Mouse (Mus musculus): Measurements from ENCODE around the gene Lmln. TPM values are rescaled to one million over a fixed set of nuclear protein-coding genes. Genes with fewer than 3 reads are reported as not detected.
A peak's percentile ranks its signal among the peaks of the same experiment; 100 is the strongest.
"Not testable (repeated sequence)": the region's sequence is repeated elsewhere in the genome, so short reads cannot be mapped to it uniquely, and the experiment has no call there.

The Lmln gene
- polyA plus RNA-seq, 1 experiment from 2014 or later = 4.0 TPM

DNA sequence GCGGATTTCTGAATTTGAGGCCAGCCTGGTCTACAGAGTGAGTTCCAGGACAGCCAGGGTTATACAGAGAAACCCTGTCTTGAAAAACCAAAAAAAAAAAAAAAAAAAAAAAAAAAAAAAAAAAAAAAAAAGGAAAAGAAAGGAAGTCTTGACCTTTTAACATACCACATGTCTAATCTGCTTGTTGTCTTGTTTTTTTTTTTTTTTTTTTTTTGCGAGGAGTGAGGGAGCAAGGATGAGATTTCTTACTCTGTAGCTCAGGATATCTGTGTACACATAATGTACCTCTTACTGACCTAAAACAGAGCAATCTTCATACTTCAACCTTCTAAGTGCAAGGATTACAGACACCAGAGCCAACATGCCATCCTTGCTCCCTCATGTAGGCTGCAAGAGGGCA, 7.4 kb upstream of the Lmln start:
- H3K9ac ChIP-seq (ENCODE audit: low read length); H3K4me3 ChIP-seq (ENCODE audit: low read length); H3K27ac ChIP-seq (ENCODE audit: low read length); H3K4me2 ChIP-seq (ENCODE audit: low read depth, low read length); H3K9me3 ChIP-seq (ENCODE audit: control insufficient read depth, low read length); H3K27me3 ChIP-seq (ENCODE audit: control insufficient read depth, insufficient read depth, low read depth, low read length); ATAC-seq (ENCODE audit: low read depth): not testable (repeated sequence)
- Histone ChIP-seq H3K36me3 (ENCODE audit: control insufficient read depth, insufficient read depth, low read length) (peaks cover 14% of the 10 kb centered on the region), H3K4me1 (replicated peaks; ENCODE audit: control insufficient read depth, insufficient read depth, low read length) (peaks cover 14% of the 10 kb centered on the region)
- WGBS = 78% methylated on average over 2 of the region's 2 CpGs

DNA sequence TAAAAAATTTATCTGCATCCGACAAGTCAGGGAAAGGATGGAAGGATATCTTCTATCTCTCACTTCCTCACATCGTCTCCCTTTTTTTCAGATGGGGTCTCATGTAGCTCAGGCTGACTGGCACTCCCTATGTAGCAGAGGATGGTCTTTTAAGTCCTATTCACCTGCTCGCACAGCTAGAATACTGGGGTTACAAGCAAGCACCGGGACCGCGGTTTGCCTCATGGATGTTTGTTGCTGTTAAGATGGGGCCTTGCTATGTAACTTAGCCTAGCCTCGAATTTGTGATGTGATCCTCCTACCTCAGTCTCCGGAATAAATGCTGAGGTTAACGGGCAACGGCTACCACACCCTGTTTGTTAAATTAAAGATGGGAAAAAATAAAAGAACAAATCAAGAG, 6.7 kb upstream of the Lmln start:
- Histone ChIP-seq H3K9me3 (ENCODE audit: control insufficient read depth, low read length) (no peaks in the 10 kb centered on the region), H3K4me1 (replicated peaks; ENCODE audit: control insufficient read depth, insufficient read depth, low read length) (peaks cover 14% of the 10 kb centered on the region), H3K27ac (ENCODE audit: low read length) (no peak overlapping the region; the same call in 1 of the 2 replicates), H3K9ac (ENCODE audit: low read length) (peak overlapping the region; percentile 58), H3K4me3 (ENCODE audit: low read length) (peak overlapping the region; percentile 81), H3K27me3 (ENCODE audit: control insufficient read depth, insufficient read depth, low read depth, low read length) (no peaks in the 10 kb centered on the region), H3K36me3 (ENCODE audit: control insufficient read depth, insufficient read depth, low read length) (peaks cover 18% of the 10 kb centered on the region), H3K4me2 (ENCODE audit: low read depth, low read length) (peak overlapping the region; percentile 82)
- WGBS = 18% methylated on average over 10 of the region's 10 CpGs
- ATAC-seq (ENCODE audit: low read depth) = peak; percentile 10; the same call in 1 of the 2 replicates

DNA sequence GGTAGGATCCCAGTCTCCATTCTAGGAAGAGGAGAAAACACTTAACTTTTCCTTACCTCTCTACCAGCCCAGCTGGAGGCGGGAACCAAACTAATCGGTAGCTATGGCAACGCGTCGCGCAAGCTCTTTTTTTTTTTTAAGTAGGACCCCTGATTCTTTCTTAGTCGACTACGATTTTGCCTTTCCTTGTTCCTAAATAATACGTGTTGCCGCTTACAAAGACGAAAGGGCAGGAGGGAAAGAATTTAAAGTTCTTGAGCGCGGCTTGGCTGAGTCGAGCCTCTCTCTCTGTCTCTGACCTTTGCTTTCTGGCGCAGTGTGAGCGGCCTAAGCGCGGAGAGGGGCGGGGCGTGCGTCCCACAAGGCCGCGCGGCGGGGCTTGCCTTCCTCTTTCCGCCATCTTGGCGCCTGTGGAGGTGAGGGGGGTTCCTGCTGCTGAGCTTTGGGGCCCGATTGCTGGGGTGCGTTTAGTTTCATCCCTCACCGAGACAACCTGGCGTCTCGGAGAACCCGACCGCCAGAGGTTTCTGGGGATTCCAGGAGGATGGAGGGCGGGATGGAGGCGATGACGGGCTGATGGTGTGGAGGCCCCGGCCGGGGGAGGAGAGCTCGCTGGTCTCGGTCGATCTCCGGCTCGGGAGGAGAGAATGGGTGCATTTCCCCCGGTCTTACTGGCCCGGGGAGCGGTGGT, 6.1 kb upstream of the Lmln start, which contains the start of the genes Iqcg and Rpl35a:
Iqcg (minus strand) TSS at position 124 of the 691 bp plus-strand sequence.
Rpl35a (plus strand) TSS at position 359 of the 691 bp plus-strand sequence.
- H3K4me3 ChIP-seq (ENCODE audit: low read length) = peak within 1 kb of the TSS; percentile 81
- H3K4me2 ChIP-seq (ENCODE audit: low read depth, low read length) = peak within 1 kb of the TSS; percentile 82
- no peaks in the 10 kb centered on the region for H3K9me3 ChIP-seq (ENCODE audit: control insufficient read depth, low read length)
- WGBS = 0% methylated on average over 47 of the region's 47 CpGs
- H3K36me3 ChIP-seq (ENCODE audit: control insufficient read depth, insufficient read depth, low read length) = peaks cover 22% of the 10 kb centered on the region
- H3K9ac ChIP-seq (ENCODE audit: low read length) = peak within 1 kb of the TSS; percentile 91
- H3K4me1 ChIP-seq (replicated peaks; ENCODE audit: control insufficient read depth, insufficient read depth, low read length) = peaks cover 14% of the 10 kb centered on the region
- peak; percentile 95 for ATAC-seq (ENCODE audit: low read depth)
- peak within 1 kb of the TSS; percentile 85 for H3K27ac ChIP-seq (ENCODE audit: low read length)
- H3K27me3 ChIP-seq (ENCODE audit: control insufficient read depth, insufficient read depth, low read depth, low read length) = no peaks in the 10 kb centered on the region

- peak; percentile 12 for ATAC-seq (ENCODE audit: low read depth)
- peak overlapping the region; percentile 85 for H3K27ac ChIP-seq (ENCODE audit: low read length)
- WGBS = under 1% methylated on average over 24 of the region's 24 CpGs
Measured at GRCm38 (mm10) chr16:33056786-33057185, 5.5 kb upstream of the Lmln start.

GRCm38 (mm10) chr16:33058033-33058432, 4.3 kb upstream of the Lmln start:
- ATAC-seq (ENCODE audit: low read depth) = no peak
- H3K27me3 ChIP-seq (ENCODE audit: control insufficient read depth, insufficient read depth, low read depth, low read length) = no peaks in the 10 kb centered on the region
- peak overlapping the region; percentile 40 for H3K9ac ChIP-seq (ENCODE audit: low read length)
- H3K4me1 ChIP-seq (replicated peaks; ENCODE audit: control insufficient read depth, insufficient read depth, low read length) = peaks cover 17% of the 10 kb centered on the region
- H3K27ac ChIP-seq (ENCODE audit: low read length) = no peak overlapping the region
- 86% methylated on average over 16 of the region's 16 CpGs for WGBS
- 0 out of 2 replicates have a peak overlapping the region, but pooled peaks have one; percentile 25 for H3K4me3 ChIP-seq (ENCODE audit: low read length)
- H3K36me3 ChIP-seq (ENCODE audit: control insufficient read depth, insufficient read depth, low read length) = peaks cover 22% of the 10 kb centered on the region
- H3K9me3 ChIP-seq (ENCODE audit: control insufficient read depth, low read length) = no peaks in the 10 kb centered on the region
- peak overlapping the region; percentile 79 for H3K4me2 ChIP-seq (ENCODE audit: low read depth, low read length)

More at GRCm38 (mm10) chr16:33056786-33057185, 5.5 kb upstream of the Lmln start:
- H3K9ac ChIP-seq (ENCODE audit: low read length) = peak overlapping the region; percentile 91
- H3K27me3 ChIP-seq (ENCODE audit: control insufficient read depth, insufficient read depth, low read depth, low read length) = no peaks in the 10 kb centered on the region
- H3K4me1 ChIP-seq (replicated peaks; ENCODE audit: control insufficient read depth, insufficient read depth, low read length) = peaks cover 16% of the 10 kb centered on the region
- peaks cover 22% of the 10 kb centered on the region for H3K36me3 ChIP-seq (ENCODE audit: control insufficient read depth, insufficient read depth, low read length)
- H3K4me2 ChIP-seq (ENCODE audit: low read depth, low read length) = peak overlapping the region; percentile 79
- peak overlapping the region; percentile 81 for H3K4me3 ChIP-seq (ENCODE audit: low read length)
- H3K9me3 ChIP-seq (ENCODE audit: control insufficient read depth, low read length) = no peaks in the 10 kb centered on the region

DNA sequence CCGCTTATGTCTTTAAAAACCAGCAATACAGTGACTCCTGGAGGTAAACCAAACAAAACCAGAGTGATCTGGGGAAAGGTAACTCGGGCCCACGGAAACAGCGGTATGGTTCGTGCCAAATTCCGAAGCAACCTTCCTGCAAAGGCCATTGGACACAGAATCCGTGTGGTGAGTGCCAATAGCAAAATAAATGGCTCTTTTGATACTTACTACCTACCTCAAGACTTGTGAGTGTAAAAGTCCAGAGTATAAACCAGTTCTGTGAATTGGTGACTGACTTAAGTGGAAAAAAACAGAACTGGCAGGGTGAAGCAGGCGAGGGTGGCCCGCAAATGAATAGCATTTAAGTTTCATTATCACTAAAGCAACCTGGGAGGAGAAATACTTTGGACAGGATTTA, 3.7 kb upstream of the Lmln start:
- H3K36me3 ChIP-seq (ENCODE audit: control insufficient read depth, insufficient read depth, low read length) = peaks cover 22% of the 10 kb centered on the region
- peaks cover 22% of the 10 kb centered on the region for H3K4me1 ChIP-seq (replicated peaks; ENCODE audit: control insufficient read depth, insufficient read depth, low read length)
- H3K27ac ChIP-seq (ENCODE audit: low read length); H3K27me3 ChIP-seq (ENCODE audit: control insufficient read depth, insufficient read depth, low read depth, low read length); H3K4me3 ChIP-seq (ENCODE audit: low read length); ATAC-seq (ENCODE audit: low read depth); H3K9ac ChIP-seq (ENCODE audit: low read length); H3K4me2 ChIP-seq (ENCODE audit: low read depth, low read length); H3K9me3 ChIP-seq (ENCODE audit: control insufficient read depth, low read length): not testable (repeated sequence)
- WGBS = 82% methylated on average over 9 of the region's 9 CpGs

DNA sequence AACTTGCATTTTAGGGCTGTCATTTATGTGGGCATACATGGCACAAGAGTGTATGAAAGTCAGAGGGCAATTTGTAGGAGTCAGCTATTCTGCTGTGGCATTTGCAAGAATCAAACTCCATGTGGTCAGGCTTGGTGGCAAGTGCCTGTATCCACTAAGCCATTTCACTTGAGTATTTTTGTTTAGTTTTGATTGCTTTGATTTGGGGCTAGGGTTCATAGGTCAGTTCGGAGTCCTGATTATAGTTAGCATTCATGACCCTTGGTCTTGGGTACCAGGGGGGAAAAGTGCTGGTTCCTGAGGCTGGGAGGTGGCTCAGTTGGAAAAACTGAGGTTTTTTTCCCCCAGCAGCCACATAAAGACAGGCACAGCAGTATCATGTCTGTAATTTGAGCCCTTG, 2.9 kb upstream of the Lmln start:
- no peaks in the 10 kb centered on the region for H3K9me3 ChIP-seq (ENCODE audit: control insufficient read depth, low read length)
- H3K4me3 ChIP-seq (ENCODE audit: low read length) = no peak overlapping the region
- peaks cover 22% of the 10 kb centered on the region for H3K36me3 ChIP-seq (ENCODE audit: control insufficient read depth, insufficient read depth, low read length)
- peaks cover 24% of the 10 kb centered on the region for H3K4me1 ChIP-seq (replicated peaks; ENCODE audit: control insufficient read depth, insufficient read depth, low read length)
- no peaks in the 10 kb centered on the region for H3K27me3 ChIP-seq (ENCODE audit: control insufficient read depth, insufficient read depth, low read depth, low read length)
- H3K4me2 ChIP-seq (ENCODE audit: low read depth, low read length) = no peak overlapping the region
- no peak overlapping the region for H3K27ac ChIP-seq (ENCODE audit: low read length)
- 80% methylated on average over 1 of the region's 1 CpGs for WGBS
- H3K9ac ChIP-seq (ENCODE audit: low read length) = no peak overlapping the region
- no peak for ATAC-seq (ENCODE audit: low read depth)

DNA sequence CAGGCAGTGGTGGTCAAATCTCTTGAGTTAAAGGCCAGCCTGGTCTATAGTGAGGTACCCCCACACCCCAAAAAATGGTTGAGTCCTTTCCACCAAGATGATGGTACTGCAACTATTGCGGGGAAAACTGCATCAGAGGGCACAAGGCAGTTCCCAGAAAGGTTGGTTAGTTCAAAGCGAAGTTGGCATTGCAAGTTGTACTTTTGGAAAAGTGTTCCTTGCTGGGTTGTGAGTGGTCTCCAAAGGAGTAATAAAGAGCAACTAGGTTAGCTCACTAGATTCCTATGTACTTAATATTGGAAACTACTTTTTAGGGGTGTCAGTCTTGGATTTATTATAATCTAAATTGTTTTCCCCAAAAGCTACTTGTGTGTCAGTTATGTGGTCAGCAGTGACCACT, 1.4 kb upstream of the Lmln start:
- H3K9ac ChIP-seq (ENCODE audit: low read length) = no peak overlapping the region
- no peaks in the 10 kb centered on the region for H3K27me3 ChIP-seq (ENCODE audit: control insufficient read depth, insufficient read depth, low read depth, low read length)
- no peak overlapping the region for H3K27ac ChIP-seq (ENCODE audit: low read length)
- no peak for ATAC-seq (ENCODE audit: low read depth)
- H3K4me3 ChIP-seq (ENCODE audit: low read length) = no peak overlapping the region
- H3K36me3 ChIP-seq (ENCODE audit: control insufficient read depth, insufficient read depth, low read length) = peaks cover 22% of the 10 kb centered on the region
- H3K4me2 ChIP-seq (ENCODE audit: low read depth, low read length) = no peak overlapping the region
- H3K4me1 ChIP-seq (replicated peaks; ENCODE audit: control insufficient read depth, insufficient read depth, low read length) = peaks cover 20% of the 10 kb centered on the region
- H3K9me3 ChIP-seq (ENCODE audit: control insufficient read depth, low read length) = no peaks in the 10 kb centered on the region
- WGBS = 77% methylated on average over 2 of the region's 2 CpGs

- H3K36me3 ChIP-seq (ENCODE audit: control insufficient read depth, insufficient read depth, low read length) = peaks cover 22% of the 10 kb centered on the region
- H3K27ac ChIP-seq (ENCODE audit: low read length) = no peak overlapping the region
- WGBS = 49% methylated on average over 11 of the region's 11 CpGs
- H3K9me3 ChIP-seq (ENCODE audit: control insufficient read depth, low read length) = no peaks in the 10 kb centered on the region
- no peak for ATAC-seq (ENCODE audit: low read depth)
- H3K9ac ChIP-seq (ENCODE audit: low read length) = no peak overlapping the region
- H3K27me3 ChIP-seq (ENCODE audit: control insufficient read depth, insufficient read depth, low read depth, low read length) = no peaks in the 10 kb centered on the region
- H3K4me1 ChIP-seq (replicated peaks; ENCODE audit: control insufficient read depth, insufficient read depth, low read length) = peaks cover 20% of the 10 kb centered on the region
- H3K4me3 ChIP-seq (ENCODE audit: low read length) = no peak overlapping the region; the same call in 1 of the 2 replicates
- peak overlapping the region; percentile 89 for H3K4me2 ChIP-seq (ENCODE audit: low read depth, low read length)
Measured at GRCm38 (mm10) chr16:33061400-33061799, 921 bp upstream of the Lmln start.
